Mouse (Mus musculus): ENCODE measurements around the gene Sphk1. TPM values are rescaled to one million over a fixed set of nuclear protein-coding genes. Genes with fewer than 3 reads are reported as not detected.

Gene Sphk1
- polyA plus RNA-seq (2015; fragmentation: Nextera tagmentation; extraction: Ambion mirVana), result 2.9 and 3.3 TPM in 2 replicates

GRCm38 (mm10) chr11:116530187-116531147 lies at the start of gene Sphk1:
Gene Sphk1, plus strand, starts transcription at chr11:116530925.
- Histone ChIP-seq H3K4me3 (replicated peaks; ENCODE audit: low read length) (peak within 1 kb of the TSS; percentile 49), H3K27me3 (replicated peaks; ENCODE audit: control insufficient read depth, insufficient read depth, low read length) (peaks cover 44% of the 10 kb centered on the region), H3K9ac (replicated peaks; ENCODE audit: low read depth, low read length) (0 out of 2 replicates have a peak within 1 kb of the TSS, but pooled peaks have one; percentile 17), H3K27ac (ENCODE audit: low read length) (no peak within 1 kb of the TSS), H3K4me2 (ENCODE audit: low read length) (peak within 1 kb of the TSS; percentile 92), H3K9me3 (ENCODE audit: control insufficient read depth, low read length) (no peaks in the 10 kb centered on the region), H3K36me3 (ENCODE audit: control insufficient read depth, insufficient read depth) (no peaks in the 10 kb centered on the region), H3K4me1 (replicated peaks; ENCODE audit: control insufficient read depth, insufficient read depth, low read length) (peaks cover 41% of the 10 kb centered on the region)
- 12% methylated on average over 11 of the region's 11 CpGs for WGBS
- ATAC-seq, result no peak

DNA sequence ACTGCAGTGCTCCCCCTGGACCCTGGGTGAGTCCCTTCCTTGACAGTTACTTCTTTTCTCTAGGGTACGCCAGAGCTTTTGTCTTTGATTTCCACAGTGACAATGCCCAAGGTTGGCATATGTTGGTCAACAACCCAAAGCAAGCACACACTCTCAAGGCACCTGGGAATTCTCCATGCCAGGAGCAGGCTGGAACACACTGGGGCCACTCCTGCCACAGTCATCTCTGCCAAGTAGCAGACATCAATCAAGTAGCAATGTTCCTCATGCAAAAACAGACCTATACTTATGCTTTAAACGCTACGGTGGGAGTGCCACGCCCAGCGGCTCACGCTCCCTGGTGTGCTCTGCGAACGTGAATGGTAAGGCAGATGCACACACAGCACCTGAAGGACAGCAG lies 49.8 kb upstream of the Sphk1 start:
- ATAC-seq, result no peak
- H3K4me3 ChIP-seq (replicated peaks; ENCODE audit: low read length), result no peak overlapping the region
- H3K27me3 ChIP-seq (replicated peaks; ENCODE audit: control insufficient read depth, insufficient read depth, low read length), result no peaks in the 10 kb centered on the region
- H3K4me1 ChIP-seq (replicated peaks; ENCODE audit: control insufficient read depth, insufficient read depth, low read length), result no peaks in the 10 kb centered on the region
- no peak overlapping the region for H3K4me2 ChIP-seq (ENCODE audit: low read length)
- no peaks in the 10 kb centered on the region for H3K9me3 ChIP-seq (ENCODE audit: control insufficient read depth, low read length)
- peaks cover 38% of the 10 kb centered on the region for H3K36me3 ChIP-seq (ENCODE audit: control insufficient read depth, insufficient read depth)
- 97% methylated on average over 8 of the region's 8 CpGs for WGBS
- H3K27ac ChIP-seq (ENCODE audit: low read length), result no peak overlapping the region
- H3K9ac ChIP-seq (replicated peaks; ENCODE audit: low read depth, low read length), result no peak overlapping the region

DNA sequence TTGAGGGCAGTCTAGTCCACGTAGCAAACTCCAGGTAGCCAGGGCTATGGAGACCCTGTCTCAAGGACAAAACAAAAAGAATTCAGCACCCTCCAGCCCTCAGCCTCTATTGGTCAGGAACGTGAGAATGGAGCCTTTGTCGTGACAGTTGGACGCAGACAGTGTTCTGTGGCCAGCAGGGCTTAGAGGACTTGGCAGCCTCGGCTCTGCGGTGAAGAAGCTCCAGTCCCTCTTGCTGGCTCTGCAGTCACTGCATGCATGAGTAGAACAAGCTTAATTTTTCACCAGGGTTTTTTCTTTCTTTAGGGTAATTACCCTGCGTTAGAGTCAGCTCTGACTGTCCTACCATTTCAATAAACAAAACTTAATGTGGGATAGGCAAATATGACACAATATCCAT lies 48.9 kb upstream of the Sphk1 start:
- 80% methylated on average over 7 of the region's 7 CpGs for WGBS
- H3K9ac ChIP-seq (replicated peaks; ENCODE audit: low read depth, low read length), result no peak overlapping the region
- no peak overlapping the region for H3K4me3 ChIP-seq (replicated peaks; ENCODE audit: low read length)
- ATAC-seq, result no peak
- no peaks in the 10 kb centered on the region for H3K4me1 ChIP-seq (replicated peaks; ENCODE audit: control insufficient read depth, insufficient read depth, low read length)
- peaks cover 38% of the 10 kb centered on the region for H3K36me3 ChIP-seq (ENCODE audit: control insufficient read depth, insufficient read depth)
- no peak overlapping the region for H3K4me2 ChIP-seq (ENCODE audit: low read length)
- H3K27ac ChIP-seq (ENCODE audit: low read length), result no peak overlapping the region
- no peaks in the 10 kb centered on the region for H3K27me3 ChIP-seq (replicated peaks; ENCODE audit: control insufficient read depth, insufficient read depth, low read length)
- H3K9me3 ChIP-seq (ENCODE audit: control insufficient read depth, low read length), result no peaks in the 10 kb centered on the region

GRCm38 (mm10) chr11:116484261-116484660 lies 46.5 kb upstream of the Sphk1 start:
- Histone ChIP-seq H3K4me2 (ENCODE audit: low read length) (no peak overlapping the region), H3K9me3 (ENCODE audit: control insufficient read depth, low read length) (no peaks in the 10 kb centered on the region), H3K27ac (ENCODE audit: low read length) (no peak overlapping the region), H3K4me1 (replicated peaks; ENCODE audit: control insufficient read depth, insufficient read depth, low read length) (peaks cover 7% of the 10 kb centered on the region), H3K9ac (replicated peaks; ENCODE audit: low read depth, low read length) (no peak overlapping the region), H3K27me3 (replicated peaks; ENCODE audit: control insufficient read depth, insufficient read depth, low read length) (no peaks in the 10 kb centered on the region), H3K36me3 (ENCODE audit: control insufficient read depth, insufficient read depth) (peaks cover 29% of the 10 kb centered on the region), H3K4me3 (replicated peaks; ENCODE audit: low read length) (no peak overlapping the region)
- no peak for ATAC-seq
- 88% methylated on average over 8 of the region's 8 CpGs for WGBS

GRCm38 (mm10) chr11:116488207-116488606 lies 42.5 kb upstream of the Sphk1 start:
- Histone ChIP-seq H3K4me3 (replicated peaks; ENCODE audit: low read length) (no peak overlapping the region), H3K9me3 (ENCODE audit: control insufficient read depth, low read length) (no peaks in the 10 kb centered on the region), H3K9ac (replicated peaks; ENCODE audit: low read depth, low read length) (no peak overlapping the region), H3K36me3 (ENCODE audit: control insufficient read depth, insufficient read depth) (peaks cover 13% of the 10 kb centered on the region), H3K27ac (ENCODE audit: low read length) (no peak overlapping the region), H3K27me3 (replicated peaks; ENCODE audit: control insufficient read depth, insufficient read depth, low read length) (no peaks in the 10 kb centered on the region), H3K4me2 (ENCODE audit: low read length) (no peak overlapping the region), H3K4me1 (replicated peaks; ENCODE audit: control insufficient read depth, insufficient read depth, low read length) (peaks cover 11% of the 10 kb centered on the region)
- no peak for ATAC-seq

- Histone ChIP-seq H3K9me3 (ENCODE audit: control insufficient read depth, low read length) (no peaks in the 10 kb centered on the region), H3K9ac (replicated peaks; ENCODE audit: low read depth, low read length) (peak overlapping the region; percentile 97; the same call in 1 of the 2 replicates), H3K4me2 (ENCODE audit: low read length) (peak overlapping the region; percentile 63), H3K27me3 (replicated peaks; ENCODE audit: control insufficient read depth, insufficient read depth, low read length) (no peaks in the 10 kb centered on the region), H3K27ac (ENCODE audit: low read length) (no peak overlapping the region), H3K36me3 (ENCODE audit: control insufficient read depth, insufficient read depth) (peaks cover 13% of the 10 kb centered on the region), H3K4me3 (replicated peaks; ENCODE audit: low read length) (peak overlapping the region; percentile 99), H3K4me1 (replicated peaks; ENCODE audit: control insufficient read depth, insufficient read depth, low read length) (peaks cover 11% of the 10 kb centered on the region)
- ATAC-seq, result no peak
- 73% methylated on average over 14 of the region's 14 CpGs for WGBS
These were observed 41.9 kb upstream of the Sphk1 start for GRCm38 (mm10) chr11:116488693-116489375.

- WGBS, result 0% methylated on average over 37 of the region's 39 CpGs
- Histone ChIP-seq H3K4me1 (replicated peaks; ENCODE audit: control insufficient read depth, insufficient read depth, low read length) (peaks cover 15% of the 10 kb centered on the region), H3K27me3 (replicated peaks; ENCODE audit: control insufficient read depth, insufficient read depth, low read length) (no peaks in the 10 kb centered on the region), H3K4me3 (replicated peaks; ENCODE audit: low read length) (peak overlapping the region; percentile 99), H3K36me3 (ENCODE audit: control insufficient read depth, insufficient read depth) (peaks cover 8% of the 10 kb centered on the region; the same call in 1 of the 2 replicates), H3K9ac (replicated peaks; ENCODE audit: low read depth, low read length) (peak overlapping the region; percentile 97), H3K4me2 (ENCODE audit: low read length) (peak overlapping the region; percentile 63), H3K9me3 (ENCODE audit: control insufficient read depth, low read length) (no peaks in the 10 kb centered on the region), H3K27ac (ENCODE audit: low read length) (peak overlapping the region; percentile 77)
- ATAC-seq, result peak; percentile 54
These were observed 40.9 kb upstream of the Sphk1 start for GRCm38 (mm10) chr11:116489771-116490231.

- Histone ChIP-seq H3K4me1 (replicated peaks; ENCODE audit: control insufficient read depth, insufficient read depth, low read length) (peaks cover 16% of the 10 kb centered on the region), H3K4me2 (ENCODE audit: low read length) (peak overlapping the region; percentile 63), H3K36me3 (ENCODE audit: control insufficient read depth, insufficient read depth) (0 out of 2 replicates have a peak, but pooled peaks cover 2% of the 10 kb centered on the region), H3K4me3 (replicated peaks; ENCODE audit: low read length) (peak overlapping the region; percentile 99), H3K27ac (ENCODE audit: low read length) (peak overlapping the region; percentile 77), H3K9me3 (ENCODE audit: control insufficient read depth, low read length) (no peaks in the 10 kb centered on the region), H3K27me3 (replicated peaks; ENCODE audit: control insufficient read depth, insufficient read depth, low read length) (no peaks in the 10 kb centered on the region), H3K9ac (replicated peaks; ENCODE audit: low read depth, low read length) (peak overlapping the region; percentile 97)
- WGBS, result under 1% methylated on average over 56 of the region's 62 CpGs
- peak; percentile 97 for ATAC-seq
These were observed 40.3 kb upstream of the Sphk1 start for GRCm38 (mm10) chr11:116490232-116491107.
